Mouse (Mus musculus) gastrocnemius, postnatal 25 days (tissue): ENCODE data around the gene Actrt2. TPM values are rescaled to one million over a fixed set of nuclear protein-coding genes. Genes with fewer than 3 reads are reported as not detected.
A peak's percentile ranks its signal among the peaks of the same experiment; 100 is the strongest.

Experiments used
- DNase-seq: peaks from one replicate; pipeline ENCODE4 v3.0.0; 2022
- total RNA-seq, 2 experiments: library from RNA; stranded (reverse); gene quantifications; 1 replicate in 1 of 2; 2 replicates in 1 of 2; pipeline ENCODE4 v1.2.3; 2021

The Actrt2 gene
- total RNA-seq, 2 experiments from 2014 or later = not detected

- no peak for DNase-seq
Observed at GRCm38 (mm10) chr4:154682311-154682710, 14.6 kb upstream of the Actrt2 start.

GRCm38 (mm10) chr4:154675441-154676000 is 7.9 kb upstream of the Actrt2 start:
- DNase-seq = no peak

GRCm38 (mm10) chr4:154674966-154675365 is 7.3 kb upstream of the Actrt2 start:
- DNase-seq = no peak

- DNase-seq = no peak
Observed at GRCm38 (mm10) chr4:154674541-154674940, 6.9 kb upstream of the Actrt2 start.

- no peak for DNase-seq
Observed at GRCm38 (mm10) chr4:154673986-154674385, 6.3 kb upstream of the Actrt2 start.

- no peak for DNase-seq
Observed at GRCm38 (mm10) chr4:154672027-154672426, 4.4 kb upstream of the Actrt2 start.

GRCm38 (mm10) chr4:154671232-154671912 is 3.7 kb upstream of the Actrt2 start:
- DNase-seq = no peak

GRCm38 (mm10) chr4:154662681-154663215 is 4.9 kb downstream of the Actrt2 start:
- DNase-seq = peak; percentile 40

- no peak for DNase-seq
Observed at GRCm38 (mm10) chr4:154661256-154661655, 6.4 kb downstream of the Actrt2 start.

GRCm38 (mm10) chr4:154660025-154660424 is 7.6 kb downstream of the Actrt2 start:
- DNase-seq = no peak

GRCm38 (mm10) chr4:154655134-154655910 is 12.3 kb downstream of the Actrt2 start:
- peak; percentile 48 for DNase-seq

GRCm38 (mm10) chr4:154652494-154652893 is 15.2 kb downstream of the Actrt2 start:
- no peak for DNase-seq

GRCm38 (mm10) chr4:154649083-154649747 is 18.5 kb downstream of the Actrt2 start:
- DNase-seq = peak; percentile 61

- no peak for DNase-seq
Observed at GRCm38 (mm10) chr4:154642496-154642895, 25.2 kb downstream of the Actrt2 start.

GRCm38 (mm10) chr4:154641296-154642110 is 26.2 kb downstream of the Actrt2 start:
- DNase-seq = no peak

GRCm38 (mm10) chr4:154640443-154641295 is 27.0 kb downstream of the Actrt2 start:
- DNase-seq = no peak

GRCm38 (mm10) chr4:154639591-154640442 is 27.9 kb downstream of the Actrt2 start:
- no peak for DNase-seq

GRCm38 (mm10) chr4:154639126-154639525 is 28.5 kb downstream of the Actrt2 start:
- no peak for DNase-seq

- DNase-seq = no peak
Observed at GRCm38 (mm10) chr4:154638320-154638886, 29.3 kb downstream of the Actrt2 start.
